Mouse (Mus musculus) hindbrain, postnatal 0 days (tissue): ENCODE data around the gene Gm7534. TPM values are rescaled to one million over a fixed set of nuclear protein-coding genes. Genes with fewer than 3 reads are reported as not detected.

ENCODE experiments used
- ATAC-seq: fragments of 200-750 bp; cut with Nextera tagmentation; 2 replicates; pipeline ENCODE4 v1.8.0; 2017; ENCODE audit warnings: mild to moderate bottlenecking, moderate TSS enrichment, moderate library complexity
- DNase-seq: peaks from one replicate; pipeline ENCODE4 v3.0.0-alpha.2; 2015; ENCODE audit warnings: low spot score
- H3K27ac ChIP-seq: fragments of 300-500 bp; sonication (generic); 2 replicates; pipeline ENCODE4 v1.5.1; 2014; ENCODE audit warnings: mild to moderate bottlenecking
- H3K27me3 ChIP-seq: fragments of 300-500 bp; sonication (generic); 2 replicates; pipeline ENCODE4 v1.6.1; 2014; ENCODE audit warnings: low read length, mixed read lengths; ENCODE audit not compliant: insufficient read depth
- H3K36me3 ChIP-seq: fragments of 300-500 bp; sonication (generic); 2 replicates; pipeline ENCODE4 v1.6.1; 2014; ENCODE audit warnings: low read length, mixed read lengths; ENCODE audit not compliant: insufficient read depth
- H3K4me1 ChIP-seq: fragments of 300-500 bp; sonication (generic); 2 replicates; pipeline ENCODE4 v1.6.1; 2014; ENCODE audit warnings: antibody characterized with exemption, low read length, mixed read lengths; ENCODE audit not compliant: insufficient read depth
- H3K4me2 ChIP-seq: fragments of 300-500 bp; sonication (generic); 2 replicates; pipeline ENCODE4 v1.6.1; 2014; ENCODE audit warnings: low read depth, mild to moderate bottlenecking, low read length, moderate library complexity, mixed read lengths
- H3K4me3 ChIP-seq: fragments of 300-500 bp; sonication (generic); 2 replicates; pipeline ENCODE4 v1.5.1; 2014; ENCODE audit warnings: low read length
- H3K9ac ChIP-seq: fragments of 300-500 bp; sonication (generic); replicated peaks from 2 replicates; pipeline ENCODE4 v1.6.1; 2014; ENCODE audit warnings: mild to moderate bottlenecking, low read length, moderate library complexity, mixed read lengths
- H3K9me3 ChIP-seq: fragments of 300-500 bp; sonication (generic); 2 replicates; pipeline ENCODE4 v1.6.1; 2016; ENCODE audit warnings: low read length, mixed read lengths
- CTCF ChIP-seq: IDR thresholded peaks from 2 replicates; pipeline ENCODE4 v1.5.1; 2016; ENCODE audit warnings: antibody characterized with exemption, control low read depth, low read depth
- WGBS: fragments of 180-500 bp; shearing (Covaris S2); extraction: QIAGEN DNeasy Blood & Tissue Kit; methylation state at CpG from one replicate; pipeline ENCODE4 v1.1.7; 2014; 5-methylcytosine and 5-hydroxymethylcytosine counted together
- polyA plus RNA-seq: library from polyadenylated mRNA; unstranded; fragments of >200 nt; fragmentation: Nextera tagmentation; extraction: Ambion mirVana; gene quantifications from 2 replicates; pipeline ENCODE4 v1.2.1, GENCODE M21; 2015
- total RNA-seq: library from RNA; depleted of rRNA; stranded (reverse); fragments of >200 nt; gene quantifications from 2 replicates; pipeline ENCODE4 v1.2.3, GENCODE M21; 2014; rRNA removed

Gene Gm7534
- total RNA-seq (not detected in 2 replicates), polyA plus RNA-seq (not detected in 2 replicates)

DNA sequence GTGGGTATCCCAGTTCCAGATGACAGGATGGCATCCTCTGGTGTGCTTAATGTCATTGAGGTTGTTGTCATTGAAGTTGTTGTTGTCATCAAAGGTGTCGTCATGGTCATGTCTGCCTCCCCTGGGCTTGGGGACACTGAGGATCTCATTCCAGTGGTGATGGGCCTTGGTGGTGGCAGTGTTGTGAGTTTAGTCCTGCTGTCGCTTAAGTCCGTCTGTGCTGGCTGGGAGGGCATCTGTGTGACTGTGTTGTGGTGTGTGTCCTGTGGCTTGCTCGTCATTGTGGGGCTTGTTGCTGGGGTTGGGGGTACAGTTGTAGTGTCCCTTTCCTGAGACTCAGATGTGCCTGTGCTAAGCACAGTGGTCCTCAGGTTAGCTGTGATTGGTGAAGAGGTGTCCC, at the start of gene Gm7534:
Gm7534 (minus strand) TSS at position 101 of the 400 bp plus-strand sequence.
- Histone ChIP-seq H3K36me3 (no peaks in the 10 kb centered on the region), H3K4me2 (no peak within 1 kb of the TSS), H3K27ac (no peak within 1 kb of the TSS), H3K4me3 (no peak within 1 kb of the TSS), H3K27me3 (no peaks in the 10 kb centered on the region), H3K9me3 (no peaks in the 10 kb centered on the region), H3K4me1 (no peaks in the 10 kb centered on the region), H3K9ac (no peak within 1 kb of the TSS)
- ATAC-seq (no peak), DNase-seq (no peak)
- no peak for TF ChIP-seq CTCF
- WGBS, result 88% methylated on average over 4 of the region's 4 CpGs

DNA sequence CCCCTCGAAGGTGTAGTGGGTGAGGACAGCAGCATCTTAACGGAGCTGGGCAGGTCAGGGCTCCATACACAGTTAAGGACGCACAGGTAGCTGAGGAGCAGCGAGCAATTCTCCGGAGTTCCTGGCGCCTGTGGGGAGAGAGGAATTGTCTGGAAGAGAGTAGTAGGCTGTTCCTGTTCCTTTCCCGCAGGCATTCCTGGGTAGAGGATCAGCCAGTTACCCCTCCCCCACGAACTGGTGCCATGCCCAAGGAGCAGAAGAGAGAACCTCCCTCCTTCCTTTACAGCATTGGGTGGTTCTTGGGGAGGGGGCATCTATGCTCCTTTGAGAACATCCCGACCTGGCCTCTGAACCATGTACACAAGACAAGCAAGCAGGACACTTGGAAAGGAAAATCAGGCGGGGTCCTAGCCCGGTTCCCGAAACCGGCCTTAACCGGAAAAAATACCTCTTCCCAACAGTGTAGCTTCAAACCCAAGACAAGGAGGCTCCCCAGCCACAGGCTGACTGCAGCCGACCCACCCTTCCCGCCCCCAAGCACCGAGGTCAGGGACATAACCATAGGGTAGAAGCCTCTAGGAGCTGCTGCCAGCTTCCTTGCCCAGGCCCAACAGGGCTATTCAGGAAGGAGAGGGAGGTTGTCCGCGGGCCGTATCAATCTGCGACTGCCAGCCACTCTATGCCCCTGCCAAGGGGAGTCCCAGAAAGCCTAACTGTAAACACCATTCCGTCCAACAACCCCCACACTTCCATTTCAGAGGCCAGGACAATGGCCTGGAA, 49.5 kb upstream of the Gm7534 start:
- ATAC-seq (peak; percentile 6; the same call in 1 of the 2 replicates), DNase-seq (peak; percentile 24)
- no peaks in the 10 kb centered on the region for H3K36me3 ChIP-seq
- no peaks in the 10 kb centered on the region for H3K9me3 ChIP-seq
- TF ChIP-seq CTCF, result no peak
- H3K4me2 ChIP-seq, result peak overlapping the region; percentile 68
- peaks cover 15% of the 10 kb centered on the region for H3K27me3 ChIP-seq
- H3K9ac ChIP-seq, result peak overlapping the region; percentile 64
- peaks cover 17% of the 10 kb centered on the region for H3K4me1 ChIP-seq
- peak overlapping the region; percentile 52 for H3K4me3 ChIP-seq
- peak overlapping the region; percentile 61; the same call in 1 of the 2 replicates for H3K27ac ChIP-seq
- WGBS, result 14% methylated on average over 22 of the region's 22 CpGs

GRCm38 (mm10) chr4:134251241-134252130, 48.7 kb upstream of the Gm7534 start:
- no peaks in the 10 kb centered on the region for H3K36me3 ChIP-seq
- no peaks in the 10 kb centered on the region for H3K9me3 ChIP-seq
- ATAC-seq, result peak; percentile 72
- 2% methylated on average over 90 of the region's 91 CpGs for WGBS
- H3K27ac ChIP-seq, result peak overlapping the region; percentile 61
- TF ChIP-seq CTCF, result no peak
- H3K27me3 ChIP-seq, result peaks cover 15% of the 10 kb centered on the region
- peak; percentile 83 for DNase-seq
- peaks cover 17% of the 10 kb centered on the region for H3K4me1 ChIP-seq
- H3K4me3 ChIP-seq, result peak overlapping the region; percentile 52
- peak overlapping the region; percentile 68 for H3K4me2 ChIP-seq
- peak overlapping the region; percentile 64 for H3K9ac ChIP-seq

DNA sequence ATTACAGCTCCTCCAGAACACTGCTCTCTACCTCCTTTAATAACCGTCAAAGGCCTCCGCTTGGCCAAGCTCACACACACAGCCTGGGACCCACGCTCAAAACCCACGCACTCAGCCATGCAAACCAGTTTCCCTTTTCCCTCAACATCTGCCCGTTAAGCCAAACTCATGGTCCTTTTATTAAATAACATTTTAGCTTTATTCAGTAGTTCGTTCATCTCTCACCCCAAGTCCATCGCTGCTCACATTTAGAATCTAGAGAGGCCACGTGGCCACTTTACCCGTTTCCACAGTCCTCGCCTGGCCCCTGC, 48.1 kb upstream of the Gm7534 start:
- WGBS, result 8% methylated on average over 10 of the region's 10 CpGs
- peak overlapping the region; percentile 61; the same call in 1 of the 2 replicates for H3K27ac ChIP-seq
- H3K9me3 ChIP-seq, result no peaks in the 10 kb centered on the region
- H3K4me1 ChIP-seq, result peaks cover 17% of the 10 kb centered on the region
- TF ChIP-seq CTCF, result no peak
- H3K4me2 ChIP-seq, result peak overlapping the region; percentile 68
- peak overlapping the region; percentile 64 for H3K9ac ChIP-seq
- peaks cover 15% of the 10 kb centered on the region for H3K27me3 ChIP-seq
- no peaks in the 10 kb centered on the region for H3K36me3 ChIP-seq
- DNase-seq (no peak), ATAC-seq (no peak)
- peak overlapping the region; percentile 52 for H3K4me3 ChIP-seq

DNA sequence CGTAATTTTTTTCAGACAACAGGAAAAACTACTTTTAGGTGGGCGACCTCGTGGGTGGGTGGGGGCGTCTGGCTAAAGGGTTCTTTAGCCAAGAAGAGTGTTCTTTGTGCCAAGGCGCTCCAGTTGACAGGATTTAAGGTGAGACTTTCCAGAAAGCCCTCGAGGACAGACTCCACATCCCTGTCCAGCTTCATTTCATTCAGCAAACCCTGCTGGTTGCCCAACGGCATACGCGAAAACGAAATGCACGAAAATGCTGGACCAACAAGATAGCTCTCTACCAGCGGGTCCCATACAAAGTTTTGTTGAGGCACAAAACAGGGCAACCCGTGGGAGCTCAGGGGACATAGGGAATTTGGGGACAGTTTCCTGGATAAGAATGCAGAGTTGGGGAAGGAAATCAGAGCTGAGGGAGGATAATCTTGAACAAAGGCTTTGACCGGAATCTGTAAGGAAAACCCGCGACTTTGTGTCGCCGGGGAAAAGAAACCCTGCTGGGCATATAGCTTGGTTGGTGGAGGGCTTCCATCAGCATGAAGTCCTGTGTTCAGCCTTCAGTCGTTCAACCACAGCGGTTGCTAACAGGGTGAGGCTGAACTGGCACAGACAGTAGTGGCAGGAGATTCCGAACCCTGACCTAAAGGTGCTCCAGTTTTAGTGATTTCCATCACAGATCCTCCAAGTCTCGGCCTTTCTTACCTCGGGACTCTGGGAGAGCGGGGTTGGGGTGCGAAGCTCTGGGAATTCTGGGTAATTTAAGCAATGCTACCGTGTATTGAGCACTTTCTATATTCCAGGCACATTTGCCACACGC, 47.5 kb upstream of the Gm7534 start:
- Histone ChIP-seq H3K36me3 (no peaks in the 10 kb centered on the region), H3K27me3 (peaks cover 15% of the 10 kb centered on the region), H3K27ac (no peak overlapping the region), H3K4me1 (peaks cover 17% of the 10 kb centered on the region), H3K4me3 (peak overlapping the region; percentile 52), H3K9ac (peak overlapping the region; percentile 64; the same call in 1 of the 2 replicates), H3K4me2 (peak overlapping the region; percentile 68), H3K9me3 (no peaks in the 10 kb centered on the region)
- TF ChIP-seq CTCF, result no peak
- DNase-seq, result no peak
- 5% methylated on average over 27 of the region's 27 CpGs for WGBS
- ATAC-seq, result no peak

DNA sequence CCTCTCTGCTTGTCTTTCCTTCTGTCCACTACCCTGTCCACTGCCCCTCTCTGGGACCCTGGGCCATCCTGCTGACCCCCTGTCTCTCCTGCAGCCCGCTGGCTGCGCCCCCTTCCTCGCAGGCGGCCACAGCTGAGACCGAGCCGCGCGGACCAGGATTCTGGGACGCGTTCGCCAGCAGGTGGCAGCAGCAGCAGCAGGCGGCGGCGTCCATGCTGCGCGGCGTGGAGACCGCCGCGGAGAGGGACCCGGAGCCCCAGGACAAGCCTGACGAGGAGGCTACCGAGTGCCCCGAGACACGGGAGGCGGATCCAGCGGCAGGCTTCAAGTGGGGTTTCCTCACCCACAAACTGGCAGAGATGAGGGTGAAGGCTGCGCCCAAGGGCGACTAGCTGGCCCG, 46.8 kb upstream of the Gm7534 start:
- peak overlapping the region; percentile 52 for H3K4me3 ChIP-seq
- H3K9me3 ChIP-seq, result no peaks in the 10 kb centered on the region
- H3K36me3 ChIP-seq, result no peaks in the 10 kb centered on the region
- no peak overlapping the region for H3K27ac ChIP-seq
- 0 out of 2 replicates have a peak overlapping the region, but pooled peaks have one; percentile 28 for H3K9ac ChIP-seq
- DNase-seq, result peak; percentile 83
- 1% methylated on average over 29 of the region's 30 CpGs for WGBS
- H3K4me1 ChIP-seq, result peaks cover 19% of the 10 kb centered on the region
- peak; percentile 21; the same call in 1 of the 2 replicates for ATAC-seq
- H3K4me2 ChIP-seq, result peak overlapping the region; percentile 68
- peaks cover 15% of the 10 kb centered on the region for H3K27me3 ChIP-seq
- peak; percentile 76 for TF ChIP-seq CTCF
